Mouse (Mus musculus) heart, postnatal 25 days (tissue): Measurements from ENCODE around the gene Gm10306. TPM values are rescaled to one million over a fixed set of nuclear protein-coding genes. Genes with fewer than 3 reads are reported as not detected.

ENCODE experiments used
- DNase-seq: peaks from one replicate; pipeline ENCODE4 v3.0.0; 2022; ENCODE audit warnings: low spot score
- intact Hi-C: fragments of 180-260 bp; cut with DNase I; formaldehyde crosslinking; loops from one replicate; pipeline ENCODE4 v1.15.1; 2025
- total RNA-seq, 2 experiments: library from RNA; stranded (reverse); gene quantifications; 2 replicates each; pipeline ENCODE4 v1.2.3; 2021

Gm10306 gene
- total RNA-seq, 2 experiments from 2014 or later: not detected

GRCm38 (mm10) chr4:94604452-94605019 lies 48.2 kb downstream of the Gm10306 start:
- no peak for DNase-seq
- intact Hi-C loops: no loop called here

- intact Hi-C loops: no loop called here
- no peak for DNase-seq
Observed at GRCm38 (mm10) chr4:94605591-94605990, 49.2 kb downstream of the Gm10306 start.

Other genes starting within 250 kb of the Gm10306 start
- gene Caap1, start 250 bp downstream of the Gm10306 start, total RNA-seq: 1 to 10 TPM; 3.9 to 4.5 TPM
- 10 to 100 TPM; 41.8 to 45.6 TPM for gene Plaa, start 46.7 kb downstream of the Gm10306 start, total RNA-seq
- gene Ift74, start 57.9 kb downstream of the Gm10306 start, total RNA-seq: 1 to 10 TPM; 4.8 to 5.3 TPM
- gene Lrrc19, start 93.6 kb downstream of the Gm10306 start, total RNA-seq: not detected
- gene Tek, start 182.7 kb downstream of the Gm10306 start, total RNA-seq: 10 to 100 TPM; 41.6 to 47.3 TPM